Mouse (Mus musculus) liver, adult 2 months (tissue): ENCODE data around the gene 2410137M14Rik. TPM values are rescaled to one million over a fixed set of nuclear protein-coding genes. Genes with fewer than 3 reads are reported as not detected.

Source experiments
- DNase-seq: peaks from one replicate; pipeline ENCODE4 v3.0.0-alpha.2; 2011; ENCODE audit warnings: low read depth, low spot score; ENCODE audit errors: extremely low read depth
- H3K27ac ChIP-seq: fragments of 200-500 bp; replicated peaks from 2 replicates; pipeline ENCODE4 v1.5.1; 2012; ENCODE audit warnings: low read depth, mild to moderate bottlenecking, control low read depth, inconsistent platforms, low read length; ENCODE audit not compliant: insufficient read depth
- H3K27me3 ChIP-seq: fragments of 200-500 bp; 2 replicates; pipeline ENCODE4 v1.6.1; 2012; ENCODE audit warnings: mild to moderate bottlenecking, moderate library complexity, low read length, inconsistent platforms; ENCODE audit not compliant: control insufficient read depth, insufficient read depth
- H3K36me3 ChIP-seq: fragments of 200-500 bp; 2 replicates; pipeline ENCODE4 v1.6.1; 2012; ENCODE audit warnings: low read length, inconsistent platforms; ENCODE audit not compliant: control insufficient read depth, insufficient read depth
- H3K4me1 ChIP-seq: fragments of 200-500 bp; 2 replicates; pipeline ENCODE4 v1.6.1; 2011; ENCODE audit warnings: low read length; ENCODE audit not compliant: control insufficient read depth, insufficient read depth
- H3K4me3 ChIP-seq: fragments of 200-500 bp; 2 replicates; pipeline ENCODE4 v1.5.1; 2011; ENCODE audit warnings: low read depth, mild to moderate bottlenecking, control low read depth, low read length, moderate library complexity; ENCODE audit not compliant: insufficient read depth
- H3K79me2 ChIP-seq: fragments of 200-500 bp; 2 replicates; pipeline ENCODE4 v1.6.1; 2012; ENCODE audit warnings: inconsistent platforms, mild to moderate bottlenecking, low read length, moderate library complexity; ENCODE audit not compliant: control insufficient read depth, insufficient read depth
- H3K9ac ChIP-seq: fragments of 200-500 bp; 2 replicates; pipeline ENCODE4 v1.6.1; 2012; ENCODE audit warnings: low read depth, mild to moderate bottlenecking, control low read depth, inconsistent platforms, low read length
- CTCF ChIP-seq: fragments of 200-500 bp; IDR thresholded peaks from 2 replicates; pipeline ENCODE4 v1.5.1; 2011; ENCODE audit warnings: low read depth, low read length, control low read depth
- POLR2A ChIP-seq: fragments of 200-500 bp; IDR thresholded peaks from 2 replicates; pipeline ENCODE4 v1.6.1; 2011; ENCODE audit warnings: low read length, control low read depth; ENCODE audit not compliant: insufficient read depth; ENCODE audit errors: extremely low read depth
- WGBS: fragments of 180-500 bp; shearing (Covaris S2); methylation state at CpG from one replicate; pipeline ENCODE4 v1.1.7; 2018; 5-methylcytosine and 5-hydroxymethylcytosine counted together
- polyA plus RNA-seq: library from polyadenylated mRNA; depleted of rRNA; stranded (reverse); fragments of >200 nt; gene quantifications from 2 replicates; pipeline ENCODE4 v1.2.3, GENCODE M21; 2012; rRNA removed
- total RNA-seq: library from RNA; depleted of rRNA; stranded (reverse); fragments of >200 nt; gene quantifications from 2 replicates; pipeline ENCODE4 v1.2.3, GENCODE M21; 2014; rRNA removed

The 2410137M14Rik gene
- not detected in 2 replicates for total RNA-seq
- polyA plus RNA-seq: not detected in 2 replicates

DNA sequence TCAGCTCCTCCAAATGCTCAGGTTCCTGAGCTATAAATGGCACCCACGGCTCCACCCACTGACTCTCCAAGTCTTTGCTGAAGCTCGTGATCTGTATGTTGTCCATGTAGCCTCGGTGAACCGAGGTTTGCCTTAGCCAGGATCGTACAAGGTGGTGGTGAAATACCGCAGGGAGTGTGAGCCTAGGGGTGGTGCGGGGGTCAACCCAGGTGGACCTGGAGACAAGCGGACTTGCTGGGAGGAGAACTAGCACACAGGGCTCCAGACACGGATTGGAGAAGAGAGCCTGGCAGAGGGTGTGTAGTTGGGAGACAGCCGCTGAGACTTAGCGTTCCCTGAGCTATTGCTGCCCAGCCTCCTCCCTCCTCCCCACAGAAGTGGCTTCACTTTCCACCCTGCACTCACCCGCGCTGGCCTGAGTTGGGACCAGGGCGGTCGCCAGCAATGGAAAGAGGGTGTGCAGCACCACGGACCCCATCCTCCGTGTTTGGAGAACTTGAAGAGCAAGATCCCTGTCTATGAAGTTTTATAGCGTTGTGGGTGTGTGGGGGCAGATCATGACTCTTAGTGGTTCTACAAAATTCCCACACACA, at the start of gene 2410137M14Rik:
Gene 2410137M14Rik, minus strand, starts transcription at position 17 of the 593 bp plus-strand sequence.
- Histone ChIP-seq H3K27ac (no peak within 1 kb of the TSS), H3K4me3 (no peak within 1 kb of the TSS), H3K79me2 (no peaks in the 10 kb centered on the region), H3K9ac (no peak within 1 kb of the TSS), H3K4me1 (no peaks in the 10 kb centered on the region), H3K27me3 (peaks cover 3% of the 10 kb centered on the region; the same call in 1 of the 2 replicates), H3K36me3 (no peaks in the 10 kb centered on the region)
- WGBS: 16% methylated on average over 18 of the region's 18 CpGs
- no peak for DNase-seq
- TF ChIP-seq CTCF (no peak), POLR2A (no peak)

DNA sequence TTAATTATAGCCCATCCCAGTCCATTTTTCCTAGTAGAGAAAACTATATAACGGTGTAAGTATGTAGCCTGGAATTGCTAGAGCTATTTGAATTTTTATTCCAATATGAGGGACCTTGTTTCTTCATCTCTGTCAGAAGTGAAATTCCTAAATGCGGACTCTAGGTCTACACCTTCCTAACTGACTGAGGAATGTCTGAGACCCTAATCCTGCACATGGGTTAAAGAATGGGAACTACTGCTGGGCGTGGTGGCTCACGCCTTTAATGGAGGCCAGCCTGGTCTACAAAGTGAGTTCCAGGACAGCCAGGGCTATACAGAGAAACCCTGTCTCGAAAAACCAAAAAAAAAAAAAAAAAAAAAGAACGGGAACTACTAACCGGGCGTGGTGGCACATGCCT, 48.1 kb upstream of the 2410137M14Rik start:
- Histone ChIP-seq H3K79me2 (no peaks in the 10 kb centered on the region), H3K4me3 (no peak overlapping the region), H3K36me3 (no peaks in the 10 kb centered on the region), H3K4me1 (no peaks in the 10 kb centered on the region; the same call in 1 of the 2 replicates), H3K9ac (no peak overlapping the region), H3K27me3 (no peaks in the 10 kb centered on the region), H3K27ac (no peak overlapping the region)
- DNase-seq: no peak
- TF ChIP-seq POLR2A (no peak), CTCF (no peak)
- 73% methylated on average over 8 of the region's 8 CpGs for WGBS

DNA sequence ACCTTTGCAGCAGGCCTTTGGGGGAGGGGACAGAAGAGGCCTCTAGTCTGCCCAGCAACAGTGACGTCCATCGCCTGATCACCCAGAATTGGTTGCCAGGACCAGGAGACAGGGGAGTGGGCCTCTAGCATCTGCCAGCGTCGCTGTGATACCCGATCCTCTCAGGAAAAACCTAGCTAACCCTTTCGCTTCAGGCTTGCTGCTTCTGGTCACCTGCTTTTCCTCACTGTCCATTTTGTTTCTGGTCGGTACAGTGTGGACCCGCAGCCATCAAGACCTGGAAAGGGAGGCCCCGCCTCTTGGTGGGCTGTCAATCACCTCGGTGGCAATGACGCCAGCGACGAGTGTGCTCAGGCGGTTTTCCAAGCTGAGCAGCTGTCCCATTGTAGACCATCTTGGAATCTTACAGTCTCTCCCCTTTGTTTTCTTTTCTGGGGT, 47.7 kb upstream of the 2410137M14Rik start:
- WGBS: 1% methylated on average over 14 of the region's 14 CpGs

DNA sequence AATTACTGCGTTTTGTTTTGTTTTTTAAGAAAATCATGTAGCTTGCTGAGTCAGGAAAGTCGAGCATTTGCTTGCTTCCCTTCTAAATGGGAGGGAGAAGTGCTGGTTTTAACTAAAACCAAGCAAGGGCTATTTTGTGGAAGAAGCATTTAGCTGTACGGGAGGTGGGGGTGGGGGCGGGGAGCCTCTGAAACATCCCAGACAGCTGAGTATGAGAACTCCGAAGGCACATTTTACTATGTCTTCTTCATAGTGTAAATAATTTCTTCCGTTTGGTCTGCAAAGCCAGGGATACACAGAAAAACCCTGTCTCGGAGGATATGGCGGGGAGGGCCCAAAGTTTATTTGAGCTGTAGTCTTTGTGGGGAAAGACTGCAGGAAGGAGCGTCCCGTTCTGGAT, 47.2 kb upstream of the 2410137M14Rik start:
- Histone ChIP-seq H3K36me3 (no peaks in the 10 kb centered on the region), H3K4me1 (no peaks in the 10 kb centered on the region; the same call in 1 of the 2 replicates), H3K27me3 (no peaks in the 10 kb centered on the region), H3K27ac (no peak overlapping the region), H3K79me2 (no peaks in the 10 kb centered on the region), H3K4me3 (no peak overlapping the region; the same call in 1 of the 2 replicates), H3K9ac (no peak overlapping the region)
- whole genome bisulfite sequencing: 42% methylated on average over 10 of the region's 10 CpGs
- TF ChIP-seq POLR2A: no peak
- TF ChIP-seq CTCF: no peak
- DNase-seq: no peak

More for the DNA sequence above, 47.7 kb upstream of the 2410137M14Rik start:
- Histone ChIP-seq H3K36me3 (no peaks in the 10 kb centered on the region), H3K27ac (no peak overlapping the region), H3K79me2 (no peaks in the 10 kb centered on the region), H3K27me3 (no peaks in the 10 kb centered on the region), H3K9ac (peak overlapping the region; percentile 47), H3K4me1 (no peaks in the 10 kb centered on the region; the same call in 1 of the 2 replicates), H3K4me3 (peak overlapping the region; percentile 67)
- TF ChIP-seq POLR2A: no peak
- TF ChIP-seq CTCF: no peak
- peak; percentile 39 for DNase-seq

DNA sequence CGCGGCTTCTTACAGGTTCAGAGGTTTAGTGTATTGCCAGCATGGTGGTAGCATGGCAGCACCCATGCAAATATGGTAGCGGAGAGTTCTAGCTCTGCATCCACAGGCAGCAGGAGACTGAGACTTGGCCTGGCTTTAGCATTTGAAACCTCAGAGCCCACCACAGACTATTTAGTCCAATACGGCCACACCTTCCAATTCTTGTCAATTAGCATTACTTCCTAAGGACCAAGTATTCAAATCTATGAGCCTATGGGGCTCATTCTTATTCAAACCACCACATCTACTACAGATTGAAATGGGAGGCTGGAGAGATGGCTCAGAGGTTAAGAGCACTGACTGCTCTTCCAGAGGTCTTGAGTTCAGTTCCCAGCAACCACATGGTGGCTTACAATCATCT, 46.4 kb upstream of the 2410137M14Rik start:
- no peak for TF ChIP-seq CTCF
- TF ChIP-seq POLR2A: no peak
- Histone ChIP-seq H3K79me2 (no peaks in the 10 kb centered on the region), H3K27ac (no peak overlapping the region), H3K9ac (no peak overlapping the region), H3K4me1 (no peaks in the 10 kb centered on the region; the same call in 1 of the 2 replicates), H3K27me3 (no peaks in the 10 kb centered on the region), H3K4me3 (no peak overlapping the region), H3K36me3 (no peaks in the 10 kb centered on the region)
- no peak for DNase-seq
- WGBS: 98% methylated on average over 4 of the region's 4 CpGs

DNA sequence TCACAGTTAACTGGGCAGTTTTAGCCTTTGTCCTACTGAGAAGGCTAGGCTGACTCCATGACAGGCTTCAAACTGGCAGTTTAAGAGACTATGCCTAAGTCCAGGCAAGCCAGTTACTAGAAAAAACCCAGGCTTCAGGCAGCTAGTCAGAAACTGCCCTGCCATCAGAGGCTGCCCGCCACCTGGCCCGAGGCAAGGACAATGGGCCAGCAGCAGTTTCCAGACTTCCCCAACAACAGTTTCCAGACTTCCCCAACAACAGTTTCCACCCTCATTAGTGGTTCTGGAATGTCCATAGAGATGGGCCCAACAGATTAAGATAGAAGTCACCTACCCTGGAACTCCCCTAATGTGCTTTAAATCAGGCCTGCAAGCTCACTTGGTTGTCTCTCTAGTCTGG, 45.4 kb upstream of the 2410137M14Rik start:
- no peak for DNase-seq
- Histone ChIP-seq H3K27ac (no peak overlapping the region), H3K27me3 (no peaks in the 10 kb centered on the region), H3K4me3 (no peak overlapping the region), H3K4me1 (no peaks in the 10 kb centered on the region; the same call in 1 of the 2 replicates), H3K36me3 (no peaks in the 10 kb centered on the region), H3K79me2 (no peaks in the 10 kb centered on the region), H3K9ac (no peak overlapping the region)
- TF ChIP-seq CTCF: no peak
- WGBS: 90% methylated on average over 2 of the region's 2 CpGs
